Mouse (Mus musculus) spleen, postnatal 4 days (tissue): ENCODE data around the gene Kcnc2.
"Not testable (repeated sequence)": the region's sequence is repeated elsewhere in the genome, so short reads cannot be mapped to it uniquely, and the experiment has no call there.

Experiments
- DNase-seq, 2 experiments: peaks; one replicate each; pipeline ENCODE4 v3.0.0; 2022; ENCODE audit warnings: low spot score in 2 of 2

Gene Kcnc2

GRCm38 (mm10) chr10:112270887-112271802 lies at the start of gene Kcnc2:
Kcnc2 (plus strand) TSS chr10:112271121.
- DNase-seq, result no peak

- no peak for DNase-seq
These were observed 43.8 kb upstream of the Kcnc2 start for GRCm38 (mm10) chr10:112227073-112227472.

- not testable (repeated sequence) for DNase-seq
These were observed 41.7 kb upstream of the Kcnc2 start for GRCm38 (mm10) chr10:112229091-112229843.

- DNase-seq, result not testable (repeated sequence)
These were observed 38.2 kb upstream of the Kcnc2 start for GRCm38 (mm10) chr10:112232733-112233132.

- DNase-seq, result not testable (repeated sequence)
These were observed 35.5 kb upstream of the Kcnc2 start for GRCm38 (mm10) chr10:112235396-112235940.

- no peak for DNase-seq
These were observed 22.6 kb upstream of the Kcnc2 start for GRCm38 (mm10) chr10:112248273-112248672.

- no peak for DNase-seq
These were observed 7.5 kb upstream of the Kcnc2 start for GRCm38 (mm10) chr10:112263467-112263866.

- DNase-seq, result no peak
These were observed 1.4 kb upstream of the Kcnc2 start for GRCm38 (mm10) chr10:112269481-112269880.

- DNase-seq, result no peak
These were observed 761 bp upstream of the Kcnc2 start for GRCm38 (mm10) chr10:112269939-112270781.

GRCm38 (mm10) chr10:112271803-112272165 lies 863 bp downstream of the Kcnc2 start:
- DNase-seq, result peak in 1 of 2 experiments; percentile 61

GRCm38 (mm10) chr10:112272171-112272570 lies 1.2 kb downstream of the Kcnc2 start:
- DNase-seq, result no peak

- no peak for DNase-seq
These were observed 7.1 kb downstream of the Kcnc2 start for GRCm38 (mm10) chr10:112277996-112278395.

GRCm38 (mm10) chr10:112315136-112315535 lies 44.2 kb downstream of the Kcnc2 start:
- DNase-seq, result no peak

- no peak for DNase-seq
These were observed 46.9 kb downstream of the Kcnc2 start for GRCm38 (mm10) chr10:112317783-112318182.

- DNase-seq, result no peak
These were observed 86.9 kb downstream of the Kcnc2 start for GRCm38 (mm10) chr10:112357669-112358362.

GRCm38 (mm10) chr10:112358363-112358704 lies 87.4 kb downstream of the Kcnc2 start:
- no peak for DNase-seq

GRCm38 (mm10) chr10:112360704-112361103 lies 89.8 kb downstream of the Kcnc2 start:
- DNase-seq, result no peak

GRCm38 (mm10) chr10:112368369-112368768 lies 97.4 kb downstream of the Kcnc2 start:
- no peak for DNase-seq

- no peak for DNase-seq
These were observed 106.2 kb downstream of the Kcnc2 start for GRCm38 (mm10) chr10:112377163-112377562.

GRCm38 (mm10) chr10:112378465-112378864 lies 107.5 kb downstream of the Kcnc2 start:
- DNase-seq, result no peak

GRCm38 (mm10) chr10:112380590-112380989 lies 109.7 kb downstream of the Kcnc2 start:
- DNase-seq, result no peak
